Mouse (Mus musculus): ENCODE results near the gene Gm3776. TPM values are rescaled to one million over a fixed set of nuclear protein-coding genes. Genes with fewer than 3 reads are reported as not detected.
"Not testable (repeated sequence)": the region's sequence is repeated elsewhere in the genome, so short reads cannot be mapped to it uniquely, and the experiment has no call there.

Gm3776 gene
- polyA plus RNA-seq, 1 experiment from 2014 or later, result 80.7 TPM

- Histone ChIP-seq H3K9me3 (ENCODE audit: control insufficient read depth, low read length) (no peaks in the 10 kb centered on the region), H3K27me3 (replicated peaks; ENCODE audit: control insufficient read depth, insufficient read depth, low read length) (no peaks in the 10 kb centered on the region), H3K4me2 (ENCODE audit: low read depth, low read length) (no peak overlapping the region), H3K4me3 (ENCODE audit: low read length) (no peak overlapping the region), H3K9ac (ENCODE audit: low read depth, low read length) (no peak overlapping the region), H3K4me1 (ENCODE audit: control insufficient read depth, insufficient read depth, low read length) (peaks cover 4% of the 10 kb centered on the region; the same call in 1 of the 2 replicates), H3K36me3 (ENCODE audit: control insufficient read depth, insufficient read depth, low read length) (no peaks in the 10 kb centered on the region), H3K27ac (ENCODE audit: low read length) (no peak overlapping the region)
- 67% methylated on average over 2 of the region's 2 CpGs for WGBS
- peak; percentile 71 for ATAC-seq
These were observed 32.5 kb upstream of the Gm3776 start for GRCm38 (mm10) chr9:78224418-78224817.

GRCm38 (mm10) chr9:78225304-78225703, 31.6 kb upstream of the Gm3776 start:
- Histone ChIP-seq H3K4me2 (ENCODE audit: low read depth, low read length) (no peak overlapping the region), H3K9me3 (ENCODE audit: control insufficient read depth, low read length) (no peaks in the 10 kb centered on the region), H3K36me3 (ENCODE audit: control insufficient read depth, insufficient read depth, low read length) (no peaks in the 10 kb centered on the region), H3K27ac (ENCODE audit: low read length) (no peak overlapping the region; the same call in 1 of the 2 replicates), H3K4me3 (ENCODE audit: low read length) (no peak overlapping the region), H3K4me1 (ENCODE audit: control insufficient read depth, insufficient read depth, low read length) (peaks cover 4% of the 10 kb centered on the region; the same call in 1 of the 2 replicates), H3K9ac (ENCODE audit: low read depth, low read length) (no peak overlapping the region), H3K27me3 (replicated peaks; ENCODE audit: control insufficient read depth, insufficient read depth, low read length) (no peaks in the 10 kb centered on the region)
- ATAC-seq, result no peak
- 75% methylated on average over 11 of the region's 11 CpGs for WGBS

GRCm38 (mm10) chr9:78228122-78228521, 28.8 kb upstream of the Gm3776 start:
- no peak overlapping the region; the same call in 1 of the 2 replicates for H3K27ac ChIP-seq (ENCODE audit: low read length)
- no peaks in the 10 kb centered on the region for H3K27me3 ChIP-seq (replicated peaks; ENCODE audit: control insufficient read depth, insufficient read depth, low read length)
- H3K4me3 ChIP-seq (ENCODE audit: low read length), result no peak overlapping the region
- no peaks in the 10 kb centered on the region for H3K36me3 ChIP-seq (ENCODE audit: control insufficient read depth, insufficient read depth, low read length)
- 88% methylated on average over 2 of the region's 2 CpGs for WGBS
- H3K9ac ChIP-seq (ENCODE audit: low read depth, low read length), result no peak overlapping the region
- no peak for ATAC-seq
- peaks cover 4% of the 10 kb centered on the region; the same call in 1 of the 2 replicates for H3K4me1 ChIP-seq (ENCODE audit: control insufficient read depth, insufficient read depth, low read length)
- no peaks in the 10 kb centered on the region for H3K9me3 ChIP-seq (ENCODE audit: control insufficient read depth, low read length)
- H3K4me2 ChIP-seq (ENCODE audit: low read depth, low read length), result no peak overlapping the region

- not testable (repeated sequence) for H3K36me3 ChIP-seq (ENCODE audit: control insufficient read depth, insufficient read depth, low read length); H3K4me3 ChIP-seq (ENCODE audit: low read length); H3K4me2 ChIP-seq (ENCODE audit: low read depth, low read length); H3K4me1 ChIP-seq (ENCODE audit: control insufficient read depth, insufficient read depth, low read length); H3K27me3 ChIP-seq (replicated peaks; ENCODE audit: control insufficient read depth, insufficient read depth, low read length); H3K9ac ChIP-seq (ENCODE audit: low read depth, low read length); H3K9me3 ChIP-seq (ENCODE audit: control insufficient read depth, low read length)
- peak; percentile 82 for ATAC-seq
- peak overlapping the region; percentile 80 for H3K27ac ChIP-seq (ENCODE audit: low read length)
- 47% methylated on average over 3 of the region's 3 CpGs for WGBS
These were observed 27.3 kb upstream of the Gm3776 start for GRCm38 (mm10) chr9:78229658-78230057.

- peak; percentile 67 for ATAC-seq
- H3K27ac ChIP-seq (ENCODE audit: low read length), result peak within 1 kb of the TSS; percentile 80
These were observed 26.5 kb upstream of the Gm3776 start, which contains the start of gene Gsta1 for GRCm38 (mm10) chr9:78230461-78230860. Gene Gsta1 (plus strand): TSS chr9:78230656.

GRCm38 (mm10) chr9:78233121-78233695, 23.7 kb upstream of the Gm3776 start:
- WGBS, result no CpG with 5 or more reads among the region's 10 CpGs
- not testable (repeated sequence) for ATAC-seq

More at GRCm38 (mm10) chr9:78230461-78230860, 26.5 kb upstream of the Gm3776 start, which contains the start of gene Gsta1:
- not testable (repeated sequence) for H3K4me1 ChIP-seq (ENCODE audit: control insufficient read depth, insufficient read depth, low read length); H3K27me3 ChIP-seq (replicated peaks; ENCODE audit: control insufficient read depth, insufficient read depth, low read length); H3K4me3 ChIP-seq (ENCODE audit: low read length); H3K9me3 ChIP-seq (ENCODE audit: control insufficient read depth, low read length); H3K36me3 ChIP-seq (ENCODE audit: control insufficient read depth, insufficient read depth, low read length); H3K4me2 ChIP-seq (ENCODE audit: low read depth, low read length); H3K9ac ChIP-seq (ENCODE audit: low read depth, low read length)
- WGBS, result 71% methylated on average over 1 of the region's 3 CpGs

GRCm38 (mm10) chr9:78255683-78256470, 1.1 kb upstream of the Gm3776 start:
- peak; percentile 88 for ATAC-seq
- not testable (repeated sequence) for H3K9ac ChIP-seq (ENCODE audit: low read depth, low read length); H3K27me3 ChIP-seq (replicated peaks; ENCODE audit: control insufficient read depth, insufficient read depth, low read length); H3K4me1 ChIP-seq (ENCODE audit: control insufficient read depth, insufficient read depth, low read length); H3K4me2 ChIP-seq (ENCODE audit: low read depth, low read length); H3K36me3 ChIP-seq (ENCODE audit: control insufficient read depth, insufficient read depth, low read length); H3K9me3 ChIP-seq (ENCODE audit: control insufficient read depth, low read length); H3K4me3 ChIP-seq (ENCODE audit: low read length)
- peak overlapping the region; percentile 37; the same call in 1 of the 2 replicates for H3K27ac ChIP-seq (ENCODE audit: low read length)
- 60% methylated on average over 4 of the region's 4 CpGs for WGBS

More at GRCm38 (mm10) chr9:78233121-78233695, 23.7 kb upstream of the Gm3776 start:
- H3K4me3 ChIP-seq (ENCODE audit: low read length); H3K27me3 ChIP-seq (replicated peaks; ENCODE audit: control insufficient read depth, insufficient read depth, low read length); H3K9ac ChIP-seq (ENCODE audit: low read depth, low read length); H3K36me3 ChIP-seq (ENCODE audit: control insufficient read depth, insufficient read depth, low read length); H3K4me1 ChIP-seq (ENCODE audit: control insufficient read depth, insufficient read depth, low read length); H3K4me2 ChIP-seq (ENCODE audit: low read depth, low read length); H3K27ac ChIP-seq (ENCODE audit: low read length); H3K9me3 ChIP-seq (ENCODE audit: control insufficient read depth, low read length): not testable (repeated sequence)

GRCm38 (mm10) chr9:78259688-78260087, 2.8 kb downstream of the Gm3776 start:
- not testable (repeated sequence) for H3K27ac ChIP-seq (ENCODE audit: low read length); H3K9ac ChIP-seq (ENCODE audit: low read depth, low read length); H3K4me1 ChIP-seq (ENCODE audit: control insufficient read depth, insufficient read depth, low read length); H3K9me3 ChIP-seq (ENCODE audit: control insufficient read depth, low read length); H3K36me3 ChIP-seq (ENCODE audit: control insufficient read depth, insufficient read depth, low read length); H3K4me2 ChIP-seq (ENCODE audit: low read depth, low read length); H3K27me3 ChIP-seq (replicated peaks; ENCODE audit: control insufficient read depth, insufficient read depth, low read length); H3K4me3 ChIP-seq (ENCODE audit: low read length)
- WGBS, result 0% methylated on average over 1 of the region's 6 CpGs
- ATAC-seq, result peak; percentile 43; the same call in 1 of the 2 replicates

GRCm38 (mm10) chr9:78270945-78271344, 14.0 kb downstream of the Gm3776 start:
- not testable (repeated sequence) for H3K27me3 ChIP-seq (replicated peaks; ENCODE audit: control insufficient read depth, insufficient read depth, low read length); H3K27ac ChIP-seq (ENCODE audit: low read length); H3K9me3 ChIP-seq (ENCODE audit: control insufficient read depth, low read length); H3K4me1 ChIP-seq (ENCODE audit: control insufficient read depth, insufficient read depth, low read length); H3K36me3 ChIP-seq (ENCODE audit: control insufficient read depth, insufficient read depth, low read length); H3K4me2 ChIP-seq (ENCODE audit: low read depth, low read length); H3K4me3 ChIP-seq (ENCODE audit: low read length); ATAC-seq; H3K9ac ChIP-seq (ENCODE audit: low read depth, low read length)
- WGBS, result 75% methylated on average over 3 of the region's 3 CpGs

Data from intestine, embryonic 16.5 days (tissue).